Mouse (Mus musculus): ENCODE measurements at regions not wholly inside any gene's neighbourhood (a gene's known extent, or its start where the extent isn't known, plus 50 kb on each side); places are given as distances from the start of the nearest gene placed in this dataset.

GRCm38 (mm10) chr7:71873817-71874216 is 432.6 kb downstream of the Mctp2 start:
- DNase-seq, result no peak

GRCm38 (mm10) chr7:71872912-71873311 is 433.5 kb downstream of the Mctp2 start:
- no peak for DNase-seq

GRCm38 (mm10) chr7:71867090-71867489 is 439.3 kb downstream of the Mctp2 start:
- peak; percentile 45 for DNase-seq

DNA sequence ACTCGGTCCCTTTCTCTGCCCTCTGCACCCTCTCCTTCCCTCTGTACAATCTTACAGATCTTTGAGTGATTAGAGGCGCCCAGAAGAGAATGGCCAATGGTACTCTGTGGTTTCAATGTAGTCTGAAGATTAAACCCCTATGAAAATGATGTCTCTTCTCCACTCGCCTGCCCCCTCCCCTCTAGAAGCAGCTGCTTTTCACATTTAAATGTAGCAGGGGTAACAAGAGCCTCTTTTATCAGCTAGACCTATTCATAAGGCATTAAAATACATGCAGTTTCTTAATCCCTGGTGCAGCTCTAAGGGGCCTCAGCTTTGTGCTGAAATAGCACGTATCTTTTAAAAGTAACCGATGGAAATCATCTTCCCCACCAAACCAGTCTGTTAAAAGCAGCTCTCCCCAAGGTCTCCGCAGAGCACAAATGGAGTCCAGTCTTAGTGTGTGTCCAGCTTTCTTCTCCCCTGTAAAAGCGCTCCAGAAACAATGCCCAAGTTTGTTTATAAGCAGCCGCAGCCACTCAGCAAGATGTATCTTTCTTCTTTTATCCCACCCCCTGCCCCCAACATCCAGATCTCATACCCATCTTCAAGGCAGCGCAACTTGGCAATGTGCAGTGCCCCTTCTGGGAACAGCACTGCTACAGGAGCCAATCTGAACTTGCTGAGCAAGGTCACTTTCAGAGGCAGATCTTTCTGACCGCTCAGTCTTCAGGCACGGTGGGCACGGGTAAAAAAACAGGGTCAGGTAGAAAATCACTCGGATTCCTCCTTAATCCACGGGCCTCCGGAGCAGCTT is 440.8 kb downstream of the Mctp2 start:
- no peak for DNase-seq

DNA sequence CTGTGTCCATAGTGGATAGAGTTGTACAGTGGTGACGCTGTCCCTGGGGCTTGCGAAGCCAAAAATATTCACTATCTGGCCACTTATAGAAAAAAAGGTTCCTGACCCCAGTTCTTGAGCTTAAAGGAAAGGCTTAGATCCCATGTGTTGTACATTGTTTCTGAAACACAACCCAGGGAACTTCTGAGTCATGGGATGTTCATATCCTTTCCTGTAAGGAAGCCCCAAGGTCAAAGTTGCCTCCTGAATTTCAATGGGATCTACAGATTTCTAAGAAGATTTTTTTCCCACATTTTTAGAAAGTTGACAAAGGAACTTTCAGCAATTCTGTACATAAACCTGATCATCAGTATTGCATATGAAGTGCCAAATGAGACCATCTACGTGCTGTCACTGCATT is 453.5 kb downstream of the Mctp2 start:
- no peak for DNase-seq

- DNase-seq, result no peak
These were observed 457.2 kb downstream of the Mctp2 start for GRCm38 (mm10) chr7:71849174-71849573.

- no peak for DNase-seq
These were observed 468.6 kb downstream of the Mctp2 start for GRCm38 (mm10) chr7:71837845-71838244.

DNA sequence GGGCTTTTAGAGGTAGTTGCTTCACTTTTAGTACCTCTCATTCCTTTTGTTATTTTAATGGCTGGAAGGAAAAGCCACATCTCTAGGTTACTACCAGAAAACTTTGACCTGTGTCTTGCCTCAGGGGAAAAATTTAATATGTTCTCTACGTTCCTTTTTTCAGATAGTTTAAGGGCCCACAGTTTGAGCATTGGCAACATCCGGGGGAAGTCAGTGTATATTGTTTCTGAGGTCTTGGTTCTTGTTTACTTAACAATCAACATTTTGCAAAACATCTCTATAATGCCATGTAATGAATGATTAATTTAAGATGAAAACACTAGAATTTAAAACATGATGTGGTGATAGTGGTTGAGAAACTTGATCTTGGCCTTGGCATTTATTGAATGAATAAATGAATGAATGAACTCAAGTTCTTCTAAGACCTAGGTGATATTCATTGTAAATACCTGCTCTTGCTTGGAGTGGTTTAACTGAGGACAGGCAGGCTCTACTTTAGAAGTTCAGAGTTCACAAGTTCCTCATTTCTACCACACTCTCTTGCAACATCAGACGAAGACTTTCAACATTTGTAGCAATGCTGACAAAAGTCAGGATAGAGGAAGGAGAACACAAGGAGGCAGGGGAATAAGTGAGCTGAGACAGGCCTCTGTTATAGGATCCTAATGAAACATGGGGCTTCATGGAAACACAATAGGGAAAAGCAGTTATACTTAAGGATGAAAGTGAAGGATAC is 474.4 kb downstream of the Mctp2 start:
- no peak for DNase-seq

DNA sequence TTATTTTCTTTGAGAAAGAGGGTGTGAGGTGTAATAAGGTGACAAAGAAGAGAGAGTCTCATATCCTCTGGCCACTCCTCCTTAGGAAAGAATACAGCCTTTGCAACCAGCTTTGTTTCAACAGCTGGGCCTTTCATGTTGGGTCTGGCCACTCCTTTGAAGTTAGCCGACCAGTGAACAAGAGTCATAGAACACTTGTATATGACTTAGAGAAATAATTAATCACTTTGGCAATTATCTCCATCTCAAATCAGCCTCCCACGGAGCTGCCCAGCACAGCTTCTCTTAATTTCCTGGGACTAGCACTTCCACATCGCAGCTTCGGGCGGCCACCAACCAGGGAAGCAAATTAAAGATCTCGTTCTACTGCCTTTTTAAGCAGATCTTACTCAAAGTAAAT is 476.8 kb downstream of the Mctp2 start:
- no peak for DNase-seq

- DNase-seq, result no peak
These were observed 464.9 kb upstream of the Gm10295 start for GRCm38 (mm10) chr7:71816138-71816537.

DNA sequence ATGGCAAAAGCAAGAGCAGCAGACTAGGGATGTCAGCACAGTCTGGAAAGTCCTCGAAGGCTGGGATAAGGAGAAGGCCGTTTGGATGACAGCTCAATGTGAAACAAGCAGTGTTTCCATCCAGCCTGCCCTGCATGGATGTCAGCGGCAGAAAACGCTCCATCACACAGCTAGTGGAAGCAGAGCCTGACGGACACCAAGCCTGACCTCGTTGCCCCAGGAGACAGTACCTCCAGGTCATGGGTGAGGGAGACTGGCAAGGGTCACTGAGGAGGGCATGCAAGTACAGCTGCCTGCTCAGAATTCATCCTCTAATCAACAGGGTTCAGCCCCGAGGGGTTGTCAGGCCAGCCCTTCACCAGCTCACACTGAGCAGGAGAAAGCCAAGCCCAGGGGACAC is 442.9 kb upstream of the Gm10295 start:
- DNase-seq, result no peak

DNA sequence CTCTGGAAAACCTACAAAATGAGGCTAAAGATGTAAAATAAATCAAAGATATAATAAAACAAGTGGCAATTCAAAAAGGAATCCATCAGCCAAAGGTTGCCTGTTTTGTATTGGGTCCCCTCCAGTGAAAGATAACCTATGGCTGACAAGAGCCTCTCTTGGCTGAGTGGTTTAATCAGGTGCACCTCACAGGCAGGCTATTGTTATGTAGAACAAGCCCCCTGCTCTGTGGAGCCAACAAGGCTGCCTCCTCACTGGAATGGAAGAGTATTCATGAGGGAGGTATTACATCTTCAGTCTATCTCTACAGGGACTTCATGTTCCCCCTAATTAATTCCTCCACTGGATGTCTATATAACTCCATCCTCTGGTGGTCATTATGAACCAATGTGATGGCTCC is 437.1 kb upstream of the Gm10295 start:
- no peak for DNase-seq

DNA sequence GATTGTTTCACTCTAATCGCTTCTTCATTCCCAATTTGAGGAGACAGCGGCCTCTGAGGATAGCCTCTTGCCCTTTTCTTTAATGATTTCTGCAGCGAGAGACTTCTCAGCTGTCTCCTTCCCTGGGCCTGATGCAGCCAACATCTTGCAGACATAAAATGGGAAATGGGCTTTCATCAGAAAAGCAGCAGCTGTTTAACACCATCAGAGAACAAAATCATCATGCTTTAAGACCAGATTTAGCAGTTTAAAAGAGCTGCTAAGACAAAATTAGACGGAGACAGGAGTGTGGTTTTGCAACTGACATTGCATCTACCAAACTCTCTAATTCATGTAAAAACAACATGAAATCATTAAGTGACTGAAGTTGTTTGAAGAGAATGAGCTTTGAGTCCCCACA is 431.2 kb upstream of the Gm10295 start:
- DNase-seq, result no peak

GRCm38 (mm10) chr7:71749886-71750285 is 398.6 kb upstream of the Gm10295 start:
- DNase-seq, result no peak

DNA sequence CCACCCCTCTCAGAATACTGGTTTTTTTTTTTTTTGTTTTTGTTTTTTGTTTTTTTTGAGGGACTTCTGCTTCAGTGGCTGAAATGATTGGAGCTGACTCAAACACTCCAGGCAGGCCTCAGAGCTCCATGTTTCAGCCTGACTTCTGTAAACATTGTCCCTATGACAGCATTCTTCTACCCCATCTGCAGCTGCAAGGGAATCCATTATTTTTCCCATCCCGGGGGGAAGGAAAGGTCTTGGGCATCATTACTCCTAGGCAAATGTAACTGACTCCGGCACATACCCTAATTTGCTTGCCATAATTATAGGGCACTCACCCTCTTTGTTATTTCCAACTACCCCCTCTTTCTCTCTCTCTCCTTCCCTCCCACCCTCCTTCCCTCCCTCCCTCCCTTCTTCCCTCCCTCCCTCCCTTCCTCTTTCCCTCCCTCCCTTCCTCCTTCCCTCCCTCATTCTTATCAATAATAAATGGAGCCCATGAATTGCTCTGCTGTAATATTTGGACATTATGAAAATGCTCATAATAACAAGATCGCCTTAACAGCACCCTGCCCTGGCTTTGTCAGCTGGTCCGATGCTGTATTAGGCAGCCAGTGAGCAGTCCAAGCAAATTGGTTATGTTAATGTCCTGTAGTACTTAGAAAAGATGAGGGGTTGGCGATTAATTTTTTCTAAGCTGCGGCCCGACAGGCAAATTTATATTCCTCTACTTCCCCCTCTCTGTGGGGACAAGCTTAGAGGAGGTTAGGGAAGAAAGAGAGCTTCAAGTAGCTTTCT is 395.0 kb upstream of the Gm10295 start:
- DNase-seq, result no peak

DNA sequence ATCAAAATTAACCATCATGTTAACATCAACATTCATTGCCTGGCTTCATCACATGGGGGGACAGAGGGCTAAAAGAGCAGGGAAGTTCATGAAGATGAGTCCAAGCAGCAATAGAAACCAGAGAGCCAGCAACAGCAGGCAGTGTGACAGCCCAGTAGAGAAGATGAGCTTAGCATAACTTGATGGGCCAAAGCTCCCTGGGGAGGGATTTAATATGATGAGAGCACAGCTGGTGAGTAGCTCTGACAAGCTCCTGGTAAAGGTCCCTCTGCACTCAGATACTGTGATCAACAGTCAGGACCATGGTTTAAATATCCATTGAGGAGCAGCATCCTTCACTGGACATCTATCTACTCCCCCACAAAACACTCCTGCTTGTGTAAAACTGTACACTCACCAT is 377.2 kb upstream of the Gm10295 start:
- no peak for DNase-seq

- DNase-seq, result no peak
These were observed 356.9 kb upstream of the Gm10295 start for GRCm38 (mm10) chr7:71708209-71708608.

DNA sequence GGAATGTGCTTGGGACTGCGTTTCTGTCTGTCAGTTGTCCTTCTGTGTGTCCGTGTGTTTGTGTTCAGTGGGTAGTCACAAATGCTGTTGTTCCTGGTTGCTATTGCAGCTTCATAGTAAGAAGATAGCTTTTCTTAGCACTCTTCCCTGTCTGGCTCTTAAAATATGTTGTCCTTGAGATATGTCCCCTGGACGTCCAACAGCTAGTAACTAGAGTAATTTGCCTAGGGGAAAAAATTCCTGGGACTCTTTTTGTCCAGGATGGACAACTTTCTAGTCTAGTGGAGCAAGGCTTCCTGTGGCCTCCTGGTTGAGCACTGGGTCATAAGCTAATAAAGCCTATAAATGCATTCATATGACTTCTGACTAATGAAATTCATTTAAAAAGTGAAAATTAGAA is 354.9 kb upstream of the Gm10295 start:
- no peak for DNase-seq

- peak; percentile 64 for DNase-seq
These were observed 354.3 kb upstream of the Gm10295 start for GRCm38 (mm10) chr7:71705426-71706050.

- DNase-seq, result no peak
These were observed 353.5 kb upstream of the Gm10295 start for GRCm38 (mm10) chr7:71704661-71705240.

Measured in adrenal gland, postnatal 25 days (tissue).